Mouse (Mus musculus) brown adipose tissue, adult 24 weeks (tissue): Measurements from ENCODE around the gene Sgcd. TPM values are rescaled to one million over a fixed set of nuclear protein-coding genes. Genes with fewer than 3 reads are reported as not detected.

Experiments used
- H3K27ac ChIP-seq: fragments of 200-500 bp; replicated peaks from 2 replicates; pipeline ENCODE4 v1.5.1; 2012; ENCODE audit warnings: low read depth, mild to moderate bottlenecking, low read length
- H3K4me1 ChIP-seq: fragments of 200-500 bp; 2 replicates; pipeline ENCODE4 v1.6.1; 2012; ENCODE audit warnings: low read length, mixed read lengths; ENCODE audit not compliant: control insufficient read depth, insufficient read depth, insufficient read length
- H3K4me3 ChIP-seq: fragments of 200-500 bp; 2 replicates; pipeline ENCODE4 v1.5.1; 2012; ENCODE audit warnings: low read depth, mild to moderate bottlenecking, low read length, moderate library complexity; ENCODE audit not compliant: insufficient read depth
- polyA plus RNA-seq: library from polyadenylated mRNA; stranded (reverse); fragments of >200 nt; gene quantifications from 2 replicates; pipeline ENCODE4 v1.2.4, GENCODE M21; 2012; ENCODE audit not compliant: missing spikeins, insufficient read depth, insufficient read length

Sgcd gene
- 37.3 and 42.5 TPM in 2 replicates for polyA plus RNA-seq

GRCm38 (mm10) chr11:47988697-47989533 lies at the start of gene Sgcd:
Gene Sgcd, minus strand, starts transcription at chr11:47988969.
- Histone ChIP-seq H3K4me3 (peak within 1 kb of the TSS; percentile 25), H3K27ac (no peak within 1 kb of the TSS), H3K4me1 (no peaks in the 10 kb centered on the region)

GRCm38 (mm10) chr11:48038051-48038450 lies 49.3 kb upstream of the Sgcd start:
- Histone ChIP-seq H3K27ac (no peak overlapping the region), H3K4me1 (no peaks in the 10 kb centered on the region), H3K4me3 (no peak overlapping the region)

- Histone ChIP-seq H3K4me1 (no peaks in the 10 kb centered on the region), H3K27ac (no peak overlapping the region)
These were observed 24.1 kb upstream of the Sgcd start for GRCm38 (mm10) chr11:48012836-48013235.

GRCm38 (mm10) chr11:47988333-47988696 lies 454 bp downstream of the Sgcd start:
- peak overlapping the region; percentile 24 for H3K4me3 ChIP-seq
- no peaks in the 10 kb centered on the region for H3K4me1 ChIP-seq
- no peak overlapping the region for H3K27ac ChIP-seq

More at GRCm38 (mm10) chr11:48012836-48013235, 24.1 kb upstream of the Sgcd start:
- no peak overlapping the region for H3K4me3 ChIP-seq

GRCm38 (mm10) chr11:47987893-47988267 lies 889 bp downstream of the Sgcd start:
- Histone ChIP-seq H3K4me3 (0 out of 2 replicates have a peak overlapping the region, but pooled peaks have one; percentile 24), H3K27ac (no peak overlapping the region)

GRCm38 (mm10) chr11:47987251-47987892 lies 1.4 kb downstream of the Sgcd start:
- no peaks in the 10 kb centered on the region for H3K4me1 ChIP-seq
- no peak overlapping the region for H3K27ac ChIP-seq
- H3K4me3 ChIP-seq, result no peak overlapping the region

More at GRCm38 (mm10) chr11:47987893-47988267, 889 bp downstream of the Sgcd start:
- no peaks in the 10 kb centered on the region for H3K4me1 ChIP-seq

- no peak overlapping the region for H3K4me3 ChIP-seq
- no peaks in the 10 kb centered on the region for H3K4me1 ChIP-seq
- no peak overlapping the region for H3K27ac ChIP-seq
These were observed 6.6 kb downstream of the Sgcd start for GRCm38 (mm10) chr11:47982152-47982551.

GRCm38 (mm10) chr11:47981108-47981507 lies 7.7 kb downstream of the Sgcd start:
- Histone ChIP-seq H3K4me1 (no peaks in the 10 kb centered on the region), H3K4me3 (no peak overlapping the region), H3K27ac (no peak overlapping the region)

GRCm38 (mm10) chr11:47953291-47953690 lies 35.5 kb downstream of the Sgcd start:
- Histone ChIP-seq H3K4me1 (no peaks in the 10 kb centered on the region), H3K4me3 (no peak overlapping the region), H3K27ac (no peak overlapping the region)

- H3K4me1 ChIP-seq, result no peaks in the 10 kb centered on the region
- H3K27ac ChIP-seq, result no peak overlapping the region
These were observed 36.4 kb downstream of the Sgcd start for GRCm38 (mm10) chr11:47952366-47952765.

GRCm38 (mm10) chr11:47939795-47940194 lies 49.0 kb downstream of the Sgcd start:
- Histone ChIP-seq H3K4me1 (no peaks in the 10 kb centered on the region), H3K4me3 (no peak overlapping the region), H3K27ac (no peak overlapping the region)

More at GRCm38 (mm10) chr11:47952366-47952765, 36.4 kb downstream of the Sgcd start:
- no peak overlapping the region for H3K4me3 ChIP-seq

- H3K27ac ChIP-seq, result no peak overlapping the region
- H3K4me1 ChIP-seq, result no peaks in the 10 kb centered on the region
- H3K4me3 ChIP-seq, result no peak overlapping the region
These were observed 71.2 kb downstream of the Sgcd start for GRCm38 (mm10) chr11:47917616-47918015.

GRCm38 (mm10) chr11:47891617-47892172 lies 97.1 kb downstream of the Sgcd start:
- H3K4me1 ChIP-seq, result no peaks in the 10 kb centered on the region
- no peak overlapping the region for H3K4me3 ChIP-seq

GRCm38 (mm10) chr11:47890315-47890714 lies 98.5 kb downstream of the Sgcd start:
- Histone ChIP-seq H3K4me3 (no peak overlapping the region), H3K4me1 (no peaks in the 10 kb centered on the region), H3K27ac (no peak overlapping the region)

More at GRCm38 (mm10) chr11:47891617-47892172, 97.1 kb downstream of the Sgcd start:
- no peak overlapping the region for H3K27ac ChIP-seq

GRCm38 (mm10) chr11:47885310-47885709 lies 103.5 kb downstream of the Sgcd start:
- Histone ChIP-seq H3K27ac (no peak overlapping the region), H3K4me1 (no peaks in the 10 kb centered on the region), H3K4me3 (no peak overlapping the region)
